Mouse (Mus musculus) gastrocnemius, adult 8-10 months (tissue): ENCODE results near the gene Vopp1. TPM values are rescaled to one million over a fixed set of nuclear protein-coding genes. Genes with fewer than 3 reads are reported as not detected.

Experiments
- DNase-seq, 2 experiments: peaks; one replicate each; pipeline ENCODE4 v3.0.0; 2022; ENCODE audit warnings: low spot score in 2 of 2
- total RNA-seq, 4 experiments: library from RNA; stranded (reverse); gene quantifications; 2 replicates each; pipeline ENCODE4 v1.2.4; 2022

Vopp1 gene
- total RNA-seq, 4 experiments from 2014 or later = 2.9 to 4.7 (median 3.4) TPM

DNA sequence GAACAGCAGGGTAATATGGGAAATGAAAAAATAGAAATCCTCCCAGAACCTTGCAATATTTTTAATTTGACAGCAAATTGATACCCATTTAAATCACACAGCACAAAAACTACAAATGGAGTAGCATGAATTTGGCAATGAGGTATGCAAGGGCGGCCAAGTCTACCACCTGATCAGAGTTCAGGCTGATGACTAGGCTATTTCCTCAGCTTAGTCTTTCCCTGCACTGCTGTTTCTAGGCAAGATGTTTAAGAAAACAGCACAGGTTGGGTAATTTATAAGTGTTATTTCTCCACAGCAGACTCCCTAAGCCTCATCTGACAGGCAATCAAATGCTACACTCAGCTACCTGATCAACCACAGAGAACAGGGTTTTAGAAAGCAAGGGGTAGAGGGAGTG is 40.7 kb downstream of the Vopp1 start:
- DNase-seq = no peak

- DNase-seq = no peak
Observed at GRCm38 (mm10) chr6:57782658-57783057, 42.3 kb downstream of the Vopp1 start.

- no peak for DNase-seq
Observed at GRCm38 (mm10) chr6:57780359-57780758, 44.6 kb downstream of the Vopp1 start.

GRCm38 (mm10) chr6:57773792-57774191 is 51.2 kb downstream of the Vopp1 start:
- no peak for DNase-seq

DNA sequence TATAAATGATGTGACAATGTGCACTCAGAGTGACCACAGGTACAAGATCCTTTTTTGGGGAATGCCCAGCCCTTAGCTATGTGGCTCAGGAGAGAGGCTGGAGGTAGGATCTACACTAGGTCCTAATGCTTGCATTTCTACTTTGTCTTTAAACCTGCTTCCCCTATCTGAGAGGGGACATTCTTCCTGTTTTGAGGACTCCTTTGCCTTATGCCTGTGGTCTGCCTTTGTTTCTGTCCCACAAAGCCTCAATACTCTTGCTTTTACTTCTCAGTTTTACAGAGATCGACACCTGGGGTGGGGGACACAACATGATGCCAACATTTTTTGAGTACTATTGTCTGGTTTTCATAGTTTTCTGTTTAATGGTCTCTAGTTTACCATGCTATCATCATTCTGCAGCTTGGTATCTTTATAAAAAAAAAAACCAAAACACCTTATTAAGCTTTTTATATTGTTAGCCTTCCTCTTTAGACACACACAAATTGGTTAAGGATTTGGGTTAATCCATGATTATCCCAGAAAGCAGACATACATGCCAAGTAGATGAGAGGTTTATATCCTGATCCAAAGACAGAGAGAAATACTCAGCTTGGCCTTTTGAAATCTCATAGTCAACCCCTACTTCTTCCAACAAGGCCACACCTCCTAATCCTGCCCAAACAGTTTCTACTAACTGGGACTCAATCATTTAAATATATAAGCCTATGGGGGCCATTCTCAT is 54.3 kb downstream of the Vopp1 start:
- no peak for DNase-seq

DNA sequence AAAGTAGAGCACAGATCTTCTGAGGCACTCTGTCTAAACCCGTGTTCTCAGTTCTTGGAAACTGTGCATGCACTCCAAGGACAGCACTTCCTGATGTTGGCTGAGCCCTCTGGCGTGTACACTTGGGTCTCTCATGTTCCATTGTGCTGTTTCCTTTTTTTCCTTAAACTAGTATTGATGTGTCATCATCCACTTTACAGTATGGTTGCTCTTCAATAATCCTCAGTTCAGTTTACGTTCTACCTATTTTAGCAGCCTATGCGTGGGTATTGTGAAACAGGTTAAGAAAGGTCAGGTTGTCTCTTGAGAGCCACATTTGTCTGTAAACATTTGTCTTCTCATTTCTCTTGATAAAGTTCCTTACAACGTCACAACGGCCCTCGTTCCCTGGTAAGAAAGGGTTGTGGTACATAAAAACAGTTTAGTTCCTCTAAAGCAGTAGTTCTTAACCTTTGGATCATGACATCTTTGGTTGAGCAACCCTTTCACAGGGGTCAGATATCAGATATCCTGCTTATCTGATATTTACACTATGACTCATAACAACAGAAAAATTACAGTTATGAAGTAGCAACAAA is 55.9 kb downstream of the Vopp1 start:
- no peak for DNase-seq

- DNase-seq = no peak
Observed at GRCm38 (mm10) chr6:57767112-57767868, 57.7 kb downstream of the Vopp1 start.

DNA sequence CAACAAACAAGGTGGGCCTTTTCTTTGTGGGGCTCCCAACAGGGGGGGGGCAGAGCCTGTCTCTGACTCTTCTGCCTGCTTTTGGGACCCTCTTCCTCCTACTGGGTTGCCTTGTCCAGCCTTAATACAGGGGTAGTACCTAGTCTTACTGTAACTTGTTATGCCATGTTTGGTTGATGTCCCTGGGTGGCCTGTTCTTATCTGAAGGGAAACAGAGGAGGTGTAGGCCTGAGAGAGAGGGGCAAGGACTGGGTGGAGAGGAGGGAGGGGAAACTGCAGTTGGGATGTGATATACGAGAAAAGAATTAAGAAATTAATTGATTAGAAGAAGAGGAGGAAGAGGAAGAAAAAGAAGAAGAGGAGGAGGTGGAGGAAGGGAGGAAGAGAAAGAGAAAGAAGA is 58.7 kb downstream of the Vopp1 start:
- DNase-seq = no peak

DNA sequence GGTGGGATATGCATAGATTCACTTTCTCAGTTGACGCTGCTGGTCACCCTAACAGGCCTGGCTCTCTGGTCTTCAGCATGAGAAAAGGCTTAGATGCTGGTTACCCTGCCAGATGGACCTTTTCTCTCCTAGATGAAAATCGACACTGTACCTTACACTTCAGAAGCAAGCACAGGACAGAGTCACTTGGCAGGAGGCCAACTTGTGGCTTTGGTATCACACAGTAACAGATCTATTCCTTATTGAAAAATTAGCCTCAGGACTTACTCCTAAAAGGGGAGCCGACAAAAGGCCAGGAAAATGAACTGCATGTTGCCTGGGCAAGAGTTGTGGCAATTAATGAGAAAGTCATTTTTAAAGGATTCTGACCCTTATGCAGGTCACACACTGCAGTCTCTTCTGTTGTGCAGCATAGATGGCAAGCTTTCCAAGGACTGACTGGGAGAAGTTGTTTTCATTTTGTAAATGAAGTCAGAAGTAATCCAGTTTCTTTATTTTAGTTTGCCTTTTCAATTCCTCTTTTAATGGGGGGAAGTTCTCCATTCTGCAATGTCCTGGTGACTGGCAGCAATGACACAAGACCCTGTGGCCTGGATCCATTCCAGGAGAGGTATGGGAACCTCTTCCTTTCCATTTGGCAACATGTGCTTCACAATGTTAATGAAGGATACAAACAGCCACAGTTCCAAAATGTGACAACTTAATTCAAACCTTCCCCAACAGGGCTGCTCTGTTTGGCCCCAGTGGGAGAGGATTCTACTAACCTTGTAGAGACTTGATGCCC is 59.7 kb downstream of the Vopp1 start:
- no peak for DNase-seq

GRCm38 (mm10) chr6:57763054-57763453 is 61.9 kb downstream of the Vopp1 start:
- DNase-seq = no peak

GRCm38 (mm10) chr6:57753962-57754759 is 70.8 kb downstream of the Vopp1 start:
- DNase-seq = no peak

GRCm38 (mm10) chr6:57745748-57746129 is 79.2 kb downstream of the Vopp1 start:
- no peak for DNase-seq

DNA sequence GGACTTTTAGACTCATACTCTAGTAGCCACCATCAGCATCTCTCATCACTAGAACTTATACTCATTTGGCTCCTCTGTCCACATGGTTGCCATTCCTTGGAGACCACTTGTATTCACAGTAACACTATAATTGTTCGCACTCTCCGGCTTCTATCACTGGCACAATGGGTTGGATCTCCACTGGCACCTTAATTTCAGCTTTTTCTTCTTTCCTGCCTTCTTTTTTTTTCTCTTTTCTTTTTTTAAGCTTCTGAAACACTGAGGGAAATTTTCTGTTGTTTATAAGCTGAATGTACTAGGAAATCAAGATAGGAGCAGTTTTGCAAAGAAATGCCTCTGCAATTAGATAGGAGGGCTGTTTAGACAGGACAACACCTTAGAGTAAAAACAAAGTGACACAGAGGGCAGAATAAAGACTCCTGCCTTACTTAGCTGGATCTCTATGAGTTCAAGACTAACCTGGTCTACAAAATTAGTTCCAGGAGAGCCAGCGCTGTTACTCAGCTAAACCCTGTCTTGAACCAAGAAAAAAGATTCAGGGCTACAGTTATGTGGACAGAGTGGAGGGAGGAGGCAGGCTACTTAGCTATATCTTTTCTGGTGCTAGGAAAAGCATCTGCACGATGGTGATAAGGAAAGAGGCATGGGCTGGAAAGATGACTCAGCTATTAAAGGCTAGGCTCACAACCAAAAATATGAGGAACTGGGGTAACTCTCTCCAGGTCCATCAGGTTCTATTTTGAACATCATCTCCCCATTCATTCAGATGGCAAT is 79.8 kb downstream of the Vopp1 start:
- DNase-seq = no peak

GRCm38 (mm10) chr6:57744123-57744522 is 80.8 kb downstream of the Vopp1 start:
- DNase-seq = no peak

- no peak for DNase-seq
Observed at GRCm38 (mm10) chr6:57743333-57743732, 81.6 kb downstream of the Vopp1 start.

GRCm38 (mm10) chr6:57742749-57743148 is 82.2 kb downstream of the Vopp1 start:
- DNase-seq = no peak

DNA sequence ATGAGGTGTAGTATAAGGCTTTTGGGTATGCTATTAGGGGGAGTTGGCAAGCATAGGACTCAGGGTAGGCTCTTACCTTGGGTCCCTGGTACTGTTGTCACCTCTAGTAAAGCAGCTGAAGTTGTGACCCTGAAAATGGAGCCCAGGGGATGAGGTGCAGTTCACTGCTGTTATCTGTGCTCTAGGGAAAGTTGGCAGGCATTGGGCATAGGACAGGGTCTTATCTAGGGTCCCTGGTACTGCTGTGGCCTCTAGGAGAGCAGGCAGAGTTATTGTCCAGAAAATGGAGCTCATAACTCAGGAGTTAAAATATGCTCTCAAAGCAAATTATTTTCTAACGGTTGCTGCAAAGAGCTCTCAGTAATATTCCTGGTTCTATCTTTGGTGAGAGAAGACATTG is 103.6 kb downstream of the Vopp1 start:
- no peak for DNase-seq

GRCm38 (mm10) chr6:57711726-57712125 is 113.2 kb downstream of the Vopp1 start:
- DNase-seq = no peak

GRCm38 (mm10) chr6:57706721-57707120 is 118.2 kb downstream of the Vopp1 start:
- no peak for DNase-seq

DNA sequence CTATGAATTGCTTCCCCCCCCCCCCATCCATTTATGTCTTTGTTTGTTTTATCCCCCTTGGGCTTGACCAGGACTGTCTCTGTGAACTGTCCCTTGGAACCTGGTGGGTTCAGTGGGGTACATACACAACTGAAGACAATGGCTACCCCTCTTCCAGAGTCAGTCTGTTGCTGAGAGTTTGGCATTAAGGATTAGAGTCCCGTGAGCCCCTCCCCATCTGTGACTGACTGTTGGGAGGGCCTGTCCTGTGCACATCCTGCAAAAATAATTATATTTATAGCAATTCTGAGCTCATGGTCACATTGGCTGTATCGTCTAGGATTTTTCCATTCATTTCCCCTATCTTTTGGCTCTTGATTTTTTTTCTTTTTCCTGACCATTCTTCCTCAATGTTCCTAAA is 121.3 kb downstream of the Vopp1 start:
- no peak for DNase-seq
